Mouse (Mus musculus) stomach, postnatal 0 days (tissue): ENCODE measurements at regions not wholly inside any gene's neighbourhood (a gene's known extent, or its start where the extent isn't known, plus 50 kb on each side); places are given as distances from the start of the nearest gene placed in this dataset.

Experiments
- CTCF ChIP-seq: IDR thresholded peaks from 2 replicates; pipeline ENCODE4 v1.5.1; 2016; ENCODE audit warnings: antibody characterized with exemption, low read depth, mild to moderate bottlenecking, moderate library complexity
- EP300 ChIP-seq: optimal IDR thresholded peaks from 2 replicates; pipeline ENCODE3; 2016; ENCODE audit warnings: antibody characterized with exemption

DNA sequence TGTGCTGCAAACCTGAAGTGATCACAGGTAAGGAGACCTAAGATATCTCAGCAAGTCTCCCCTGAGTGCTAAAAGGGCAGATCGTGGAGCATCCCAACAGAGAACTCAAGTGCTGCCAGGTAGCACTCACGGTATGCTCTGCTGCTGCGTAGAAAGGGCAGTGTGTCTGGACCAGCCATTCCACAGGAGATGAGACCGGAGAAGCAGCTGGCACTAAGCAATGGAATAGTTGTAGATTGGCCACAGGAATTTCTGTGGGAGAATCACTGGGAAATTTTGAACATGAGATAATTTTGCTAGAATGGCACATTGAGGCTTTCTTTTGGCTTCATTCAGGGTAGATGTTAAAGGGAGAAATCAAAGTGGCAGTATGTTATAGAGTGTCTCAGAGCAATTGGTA lies 104.1 kb upstream of the Atxn7l3b start:
- TF ChIP-seq CTCF: no peak
- TF ChIP-seq EP300: no peak
